Mouse (Mus musculus): ENCODE measurements around the gene Syde2.

Syde2 gene

GRCm38 (mm10) chr3:146053873-146054272, 66.2 kb downstream of the Syde2 start:
- no peak for DNase-seq (ENCODE audit: low read depth, low spot score)

GRCm38 (mm10) chr3:146057131-146057530, 69.5 kb downstream of the Syde2 start:
- no peak for DNase-seq (ENCODE audit: low read depth, low spot score)

- DNase-seq (ENCODE audit: low read depth, low spot score) = peak; percentile 40
Observed at GRCm38 (mm10) chr3:146058263-146058662, 70.6 kb downstream of the Syde2 start.

GRCm38 (mm10) chr3:146059356-146059926, 71.8 kb downstream of the Syde2 start:
- DNase-seq (ENCODE audit: low read depth, low spot score) = no peak

GRCm38 (mm10) chr3:146063146-146063545, 75.5 kb downstream of the Syde2 start:
- DNase-seq (ENCODE audit: low read depth, low spot score) = no peak

GRCm38 (mm10) chr3:146069276-146069675, 81.6 kb downstream of the Syde2 start:
- DNase-seq (ENCODE audit: low read depth, low spot score) = no peak
